Comparison of ENCODE assay signal across 8 mouse cellular contexts in genomic region chr5:36747794-36748535, GRCm38 (mm10). TPM values are rescaled to one million over a fixed set of nuclear protein-coding genes. Genes with fewer than 3 reads are reported as not detected.
DNase-seq lines count a peak whose midpoint lies in the region; ATAC-seq and TF ChIP-seq lines count a peak whose summit lies in the region.

No protein-coding gene starts in this region.

- H3K27ac ChIP-seq in heart, embryonic 13.5 days (replicated peaks), result no peak overlapping the region
- H3K27ac ChIP-seq in ES-Bruce4 (ENCODE audit: insufficient read depth, low read length), result no peak overlapping the region
- H3K27ac ChIP-seq in embryonic fibroblast, embryonic 13.5 days (ENCODE audit: insufficient read depth, low read length), result no peak overlapping the region
- no peak overlapping the region for H3K27ac ChIP-seq in intestine, embryonic 16.5 days (ENCODE audit: low read length)
- H3K27ac ChIP-seq in midbrain, embryonic 15.5 days, result peak overlapping the region; percentile 55; the same call in 1 of the 2 replicates

- peak; percentile 69 for ATAC-seq in heart, embryonic 13.5 days (ENCODE audit: extremely low read depth, insufficient number of reproducible peaks, low FRiP score, low TSS enrichment)
- peak; percentile 77 for ATAC-seq in intestine, embryonic 16.5 days
- ATAC-seq in midbrain, embryonic 15.5 days (replicated peaks), result peak; percentile 57
- no peak for ATAC-seq in monocyte, adult 5-6 weeks (replicated peaks; ENCODE audit: insufficient number of reproducible peaks, low FRiP score, low TSS enrichment, poor library complexity, severe bottlenecking)

- TF ChIP-seq EP300 in ES-Bruce4 (IDR thresholded peaks at IDR 0.05; ENCODE audit: insufficient read depth, low read depth, low read length), result no peak

- no peak for DNase-seq in heart, postnatal 25 days (ENCODE audit: low spot score)
- no peak for DNase-seq in adrenal gland, postnatal 4 days (ENCODE audit: low spot score in 2 of 2)

- peaks cover 9% of the 10 kb centered on the region; the same call in 1 of the 2 replicates for H3K36me3 ChIP-seq in heart, embryonic 13.5 days
- 0 out of 2 replicates have a peak, but pooled peaks cover 3% of the 10 kb centered on the region for H3K36me3 ChIP-seq in ES-Bruce4 (ENCODE audit: control insufficient read depth, insufficient read depth, low read length, poor library complexity, severe bottlenecking)
- H3K36me3 ChIP-seq in intestine, embryonic 16.5 days (ENCODE audit: control insufficient read depth, insufficient read depth, low read length), result no peaks in the 10 kb centered on the region
- H3K36me3 ChIP-seq in midbrain, embryonic 15.5 days (replicated peaks), result no peaks in the 10 kb centered on the region

- H3K4me3 ChIP-seq in heart, embryonic 13.5 days, result peak overlapping the region; percentile 92
- H3K4me3 ChIP-seq in ES-Bruce4 (ENCODE audit: low read depth, low read length), result peak overlapping the region; percentile 90
- H3K4me3 ChIP-seq in embryonic fibroblast, embryonic 13.5 days (ENCODE audit: insufficient read depth, low read length), result peak overlapping the region; percentile 81
- peak overlapping the region; percentile 95 for H3K4me3 ChIP-seq in intestine, embryonic 16.5 days (ENCODE audit: low read length)
- peak overlapping the region; percentile 84 for H3K4me3 ChIP-seq in midbrain, embryonic 15.5 days

- peaks cover 9% of the 10 kb centered on the region; the same call in 1 of the 2 replicates for H3K27me3 ChIP-seq in heart, embryonic 13.5 days (replicated peaks)
- no peaks in the 10 kb centered on the region for H3K27me3 ChIP-seq in ES-Bruce4 (ENCODE audit: control insufficient read depth, insufficient read depth, low read length, poor library complexity, severe bottlenecking)
- no peaks in the 10 kb centered on the region for H3K27me3 ChIP-seq in intestine, embryonic 16.5 days (replicated peaks; ENCODE audit: control insufficient read depth, insufficient read depth, low read length)
- no peaks in the 10 kb centered on the region for H3K27me3 ChIP-seq in midbrain, embryonic 15.5 days (replicated peaks)

- 2% methylated on average over 76 of the region's 76 CpGs for WGBS in heart, embryonic 13.5 days
- WGBS in intestine, embryonic 16.5 days, result 1% methylated on average over 76 of the region's 76 CpGs
- 2% methylated on average over 75 of the region's 76 CpGs for WGBS in midbrain, embryonic 15.5 days

- TF ChIP-seq CTCF in ES-Bruce4 (IDR thresholded peaks at IDR 0.05; ENCODE audit: low read depth, low read length), result no peak
- no peak for TF ChIP-seq CTCF in embryonic fibroblast, embryonic 13.5 days (IDR thresholded peaks at IDR 0.05; ENCODE audit: borderline replicate concordance, insufficient read depth, low read length)

- peak overlapping the region; percentile 91 for H3K9ac ChIP-seq in heart, embryonic 13.5 days
- peak overlapping the region; percentile 57 for H3K9ac ChIP-seq in ES-Bruce4 (ENCODE audit: low read depth, poor library complexity, severe bottlenecking)
- peak overlapping the region; percentile 87 for H3K9ac ChIP-seq in intestine, embryonic 16.5 days (ENCODE audit: low read depth, low read length)
- H3K9ac ChIP-seq in midbrain, embryonic 15.5 days, result peak overlapping the region; percentile 72

- intact Hi-C loops in heart, postnatal 25 days (cut with DNase I), result loop anchor here (2.0 to 10.0 kb wide), 2 partner anchors 45 to 163 kb away; no protein-coding TSS in a partner anchor

- peaks cover 17% of the 10 kb centered on the region for H3K4me1 ChIP-seq in heart, embryonic 13.5 days
- peaks cover 1% of the 10 kb centered on the region for H3K4me1 ChIP-seq in ES-Bruce4 (ENCODE audit: control insufficient read depth, insufficient read depth, low read length)
- no peaks in the 10 kb centered on the region for H3K4me1 ChIP-seq in embryonic fibroblast, embryonic 13.5 days (ENCODE audit: control insufficient read depth, insufficient read depth, low read length)
- peaks cover 8% of the 10 kb centered on the region for H3K4me1 ChIP-seq in intestine, embryonic 16.5 days (ENCODE audit: control insufficient read depth, insufficient read depth, low read length)
- H3K4me1 ChIP-seq in midbrain, embryonic 15.5 days, result peaks cover 24% of the 10 kb centered on the region

- no peak for TF ChIP-seq POLR2A in ES-Bruce4 (IDR thresholded peaks at IDR 0.05; ENCODE audit: insufficient read depth, low read length)
- no peak for TF ChIP-seq POLR2A in embryonic fibroblast, embryonic 13.5 days (IDR thresholded peaks at IDR 0.05; ENCODE audit: low read depth, low read length)

- peak overlapping the region; percentile 96 for H3K4me2 ChIP-seq in heart, embryonic 13.5 days
- peak overlapping the region; percentile 88 for H3K4me2 ChIP-seq in intestine, embryonic 16.5 days (ENCODE audit: low read depth, low read length)
- peak overlapping the region; percentile 88 for H3K4me2 ChIP-seq in midbrain, embryonic 15.5 days

- H3K9me3 ChIP-seq in heart, embryonic 13.5 days, result no peaks in the 10 kb centered on the region
- H3K9me3 ChIP-seq in ES-Bruce4 (replicated peaks; ENCODE audit: control insufficient read depth, insufficient read depth, low read length, poor library complexity, severe bottlenecking), result no peaks in the 10 kb centered on the region
- no peaks in the 10 kb centered on the region for H3K9me3 ChIP-seq in intestine, embryonic 16.5 days (ENCODE audit: control insufficient read depth, low read length)
- no peaks in the 10 kb centered on the region for H3K9me3 ChIP-seq in midbrain, embryonic 15.5 days

RNA-seq across cellular contexts. Expression of gene Bloc1s4, which starts 0.5 kb away (rescaled TPM):
- polyA plus RNA-seq in heart, embryonic 13.5 days (2015; fragmentation: Nextera tagmentation; extraction: Ambion mirVana), result 17.1 and 18.0 TPM in 2 replicates
- 10 to 100 TPM; 12.9 to 13.0 TPM for total RNA-seq in heart, postnatal 25 days (2021)
- polyA plus RNA-seq in ES-Bruce4 (2011; ENCODE audit: insufficient read depth, insufficient read length, low read depth, missing spikeins), result 8.6 and 9.7 TPM in 2 replicates
- 9.3 and 11.4 TPM in 2 replicates for polyA plus RNA-seq in embryonic fibroblast, embryonic 13.5 days (2011; ENCODE audit: insufficient read length, low read depth, missing spikeins)
- 16.5 and 19.7 TPM in 2 replicates for polyA plus RNA-seq in intestine, embryonic 16.5 days (2015; fragmentation: Nextera tagmentation; extraction: Ambion mirVana)
- polyA plus RNA-seq in midbrain, embryonic 15.5 days (2015; fragmentation: Nextera tagmentation; extraction: Ambion mirVana), result 27.9 and 31.3 TPM in 2 replicates
- 17.5 to 38.1 TPM (median 29.6 TPM) in 3 replicates for total RNA-seq in monocyte, adult 5-6 weeks (2017)
- 10 to 100 TPM; 25.7 to 27.5 TPM for total RNA-seq in adrenal gland, postnatal 4 days (2021)

RNA-seq across cellular contexts. Expression of gene Mrfap1, which starts 48.6 kb away (rescaled TPM):
- 279 and 318 TPM in 2 replicates for polyA plus RNA-seq in heart, embryonic 13.5 days (2015; fragmentation: Nextera tagmentation; extraction: Ambion mirVana)
- 100 to 1,000 TPM; 276 to 303 TPM for total RNA-seq in heart, postnatal 25 days (2021)
- 312 and 320 TPM in 2 replicates for polyA plus RNA-seq in ES-Bruce4 (2011; ENCODE audit: insufficient read depth, insufficient read length, low read depth, missing spikeins)
- 316 and 394 TPM in 2 replicates for polyA plus RNA-seq in embryonic fibroblast, embryonic 13.5 days (2011; ENCODE audit: insufficient read length, low read depth, missing spikeins)
- polyA plus RNA-seq in intestine, embryonic 16.5 days (2015; fragmentation: Nextera tagmentation; extraction: Ambion mirVana), result 280 and 296 TPM in 2 replicates
- 289 and 308 TPM in 2 replicates for polyA plus RNA-seq in midbrain, embryonic 15.5 days (2015; fragmentation: Nextera tagmentation; extraction: Ambion mirVana)
- total RNA-seq in monocyte, adult 5-6 weeks (2017), result 214 to 260 TPM (median 240 TPM) in 3 replicates
- 100 to 1,000 TPM; 495 to 515 TPM for total RNA-seq in adrenal gland, postnatal 4 days (2021)

RNA-seq across cellular contexts. Expression of gene D5Ertd579e, which starts 52.1 kb away (rescaled TPM):
- polyA plus RNA-seq in heart, embryonic 13.5 days (2015; fragmentation: Nextera tagmentation; extraction: Ambion mirVana), result 20.3 and 22.5 TPM in 2 replicates
- total RNA-seq in heart, postnatal 25 days (2021), result 10 to 100 TPM; 79.8 to 91.2 TPM
- 44.1 and 44.8 TPM in 2 replicates for polyA plus RNA-seq in ES-Bruce4 (2011; ENCODE audit: insufficient read depth, insufficient read length, low read depth, missing spikeins)
- polyA plus RNA-seq in embryonic fibroblast, embryonic 13.5 days (2011; ENCODE audit: insufficient read length, low read depth, missing spikeins), result 56.7 and 56.9 TPM in 2 replicates
- 14.0 and 14.2 TPM in 2 replicates for polyA plus RNA-seq in intestine, embryonic 16.5 days (2015; fragmentation: Nextera tagmentation; extraction: Ambion mirVana)
- 40.3 and 44.0 TPM in 2 replicates for polyA plus RNA-seq in midbrain, embryonic 15.5 days (2015; fragmentation: Nextera tagmentation; extraction: Ambion mirVana)
- total RNA-seq in monocyte, adult 5-6 weeks (2017), result 47.6 to 61.5 TPM (median 57.5 TPM) in 3 replicates
- total RNA-seq in adrenal gland, postnatal 4 days (2021), result 10 to 100 TPM; 55.2 to 62.3 TPM
